In the genomic region with DNA sequence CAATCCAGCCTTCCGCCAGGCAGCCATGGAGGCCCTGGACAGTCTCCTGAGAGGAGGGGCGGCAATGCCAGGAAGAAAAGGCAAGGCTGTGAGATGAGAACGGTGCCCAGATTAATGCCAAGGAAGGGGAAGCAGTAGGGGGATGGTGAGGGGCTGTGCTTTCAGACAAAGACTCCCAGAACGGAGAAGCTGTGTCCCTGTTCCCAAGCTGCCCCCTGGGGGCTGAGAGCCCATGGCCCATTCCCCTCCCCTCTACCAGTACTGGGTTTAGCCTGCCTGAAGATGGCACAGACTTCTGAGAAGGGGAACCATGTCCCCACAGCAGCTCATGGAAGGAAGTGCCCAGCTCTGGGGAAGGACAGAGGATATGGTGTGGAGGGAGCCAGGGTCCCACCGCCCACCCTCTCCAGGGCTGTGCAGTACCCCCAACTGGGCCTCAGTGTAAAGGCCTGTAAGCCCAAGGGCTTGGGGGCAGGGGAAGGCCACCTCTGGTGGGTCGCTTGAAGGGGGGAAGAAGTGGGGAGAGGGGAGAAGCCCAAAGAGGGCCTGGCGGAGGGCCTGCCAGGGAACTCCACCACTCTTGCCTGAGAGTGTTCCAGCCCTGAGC, we compare ENCODE assay signal across 8 mouse cellular contexts. TPM values are rescaled to one million over a fixed set of nuclear protein-coding genes. Genes with fewer than 3 reads are reported as not detected.
DNase-seq lines count a peak whose midpoint lies in the region; ATAC-seq lines count a peak whose summit lies in the region.

No protein-coding gene starts in this region.

- peaks cover 65% of the 10 kb centered on the region for H3K4me1 ChIP-seq in midbrain, embryonic 10.5 days

- H3K27me3 ChIP-seq in midbrain, embryonic 10.5 days (ENCODE audit: low read depth, poor library complexity, severe bottlenecking), result no peaks in the 10 kb centered on the region

- H3K4me3 ChIP-seq in midbrain, embryonic 10.5 days, result peak overlapping the region; percentile 26

- ATAC-seq in inflammation-experienced regulatory T-cells, adult 6 months, result no peak

- H3K27ac ChIP-seq in midbrain, embryonic 10.5 days (replicated peaks), result peak overlapping the region; percentile 77

- 36% methylated on average over 7 of the region's 7 CpGs for WGBS in midbrain, embryonic 10.5 days

- H3K36me3 ChIP-seq in midbrain, embryonic 10.5 days, result peaks cover 98% of the 10 kb centered on the region

- no peaks in the 10 kb centered on the region for H3K9me3 ChIP-seq in midbrain, embryonic 10.5 days (replicated peaks)

- peak; percentile 35 to 45 for DNase-seq in cerebellum, postnatal 25 days
- no peak for DNase-seq in cerebellum, postnatal 36 days
- peak; percentile 16 for DNase-seq in thymus, postnatal 4 days
- no peak for DNase-seq in thymus, adult 18-20 months
- DNase-seq in midbrain, embryonic 10.5 days (ENCODE audit: low spot score), result no peak
- no peak for DNase-seq in spleen, adult 18-20 months
- no peak for DNase-seq in lung, postnatal 14 days

RNA-seq across cellular contexts. Expression of a gene that starts 9.0 kb away (rescaled TPM):
- 62.2 and 73.1 TPM in 2 replicates for polyA plus RNA-seq in midbrain, embryonic 10.5 days (2016; fragmentation: Nextera tagmentation; extraction: Ambion mirVana)
- polyA plus RNA-seq in inflammation-experienced regulatory T-cells, adult 6 months (2017; shearing (Covaris generic)), result not detected

RNA-seq across cellular contexts. Expression of a gene that starts 35.2 kb away (rescaled TPM):
- 105 and 107 TPM in 2 replicates for polyA plus RNA-seq in midbrain, embryonic 10.5 days (2016; fragmentation: Nextera tagmentation; extraction: Ambion mirVana)
- polyA plus RNA-seq in inflammation-experienced regulatory T-cells, adult 6 months (2017; shearing (Covaris generic)), result 10 to 100 TPM; 21.3 to 28.4 (median 27.4) TPM

RNA-seq across cellular contexts. Expression of a gene that starts 58.7 kb away (rescaled TPM):
- 895 and 900 TPM in 2 replicates for polyA plus RNA-seq in midbrain, embryonic 10.5 days (2016; fragmentation: Nextera tagmentation; extraction: Ambion mirVana)
- 100 to 1,000 TPM; 284 to 445 (median 299) TPM for polyA plus RNA-seq in inflammation-experienced regulatory T-cells, adult 6 months (2017; shearing (Covaris generic))

Comparison
In these comparisons a context has a peak if more than half of its experiments do, and no peak if none do; other contexts are left out.
1. DNase-seq: peak in cerebellum, postnatal 25 days (2 of 2) and thymus, postnatal 4 days (single experiment); none in cerebellum, postnatal 36 days (0 of 2), thymus, adult 18-20 months (0 of 2), midbrain, embryonic 10.5 days (single experiment), spleen, adult 18-20 months (0 of 2) and lung, postnatal 14 days (single experiment).
2. RNA of a gene that starts 9.0 kb away (polyA plus RNA-seq): 62.2 to 73.1 TPM in midbrain, embryonic 10.5 days; not detected in inflammation-experienced regulatory T-cells, adult 6 months; every median in the first group is over 10 times any median in the second.